Mouse (Mus musculus) right cerebral cortex, postnatal 4 days (tissue): ENCODE data around the gene Zfp988.
"Not testable (repeated sequence)": the region's sequence is repeated elsewhere in the genome, so short reads cannot be mapped to it uniquely, and the experiment has no call there.

ENCODE experiments used
- DNase-seq: peaks from one replicate; pipeline ENCODE4 v3.0.0-alpha.2; 2022

Gene Zfp988

GRCm38 (mm10) chr4:147345061-147345554 is 39.6 kb downstream of the Zfp988 start:
- DNase-seq: not testable (repeated sequence)

- DNase-seq: not testable (repeated sequence)
Observed at GRCm38 (mm10) chr4:147346361-147347035, 41.0 kb downstream of the Zfp988 start.

GRCm38 (mm10) chr4:147347300-147347699 is 41.8 kb downstream of the Zfp988 start:
- not testable (repeated sequence) for DNase-seq

- DNase-seq: not testable (repeated sequence)
Observed at GRCm38 (mm10) chr4:147347880-147348279, 42.4 kb downstream of the Zfp988 start.

- not testable (repeated sequence) for DNase-seq
Observed at GRCm38 (mm10) chr4:147348401-147348800, 42.9 kb downstream of the Zfp988 start.

- not testable (repeated sequence) for DNase-seq
Observed at GRCm38 (mm10) chr4:147348906-147349686, 43.6 kb downstream of the Zfp988 start.

- DNase-seq: not testable (repeated sequence)
Observed at GRCm38 (mm10) chr4:147349687-147350415, 44.4 kb downstream of the Zfp988 start.

- DNase-seq: not testable (repeated sequence)
Observed at GRCm38 (mm10) chr4:147350541-147350940, 45.1 kb downstream of the Zfp988 start.

GRCm38 (mm10) chr4:147351376-147351980 is 46.0 kb downstream of the Zfp988 start:
- DNase-seq: not testable (repeated sequence)

- not testable (repeated sequence) for DNase-seq
Observed at GRCm38 (mm10) chr4:147353626-147354025, 48.2 kb downstream of the Zfp988 start.

- DNase-seq: not testable (repeated sequence)
Observed at GRCm38 (mm10) chr4:147356042-147356441, 50.6 kb downstream of the Zfp988 start.

GRCm38 (mm10) chr4:147357195-147357594 is 51.7 kb downstream of the Zfp988 start:
- not testable (repeated sequence) for DNase-seq

- DNase-seq: not testable (repeated sequence)
Observed at GRCm38 (mm10) chr4:147361003-147361402, 55.5 kb downstream of the Zfp988 start, which contains the start of gene Zfp978. Zfp978 (plus strand) TSS chr4:147361303.

- DNase-seq: not testable (repeated sequence)
Observed at GRCm38 (mm10) chr4:147361872-147362271, 56.4 kb downstream of the Zfp988 start.

- not testable (repeated sequence) for DNase-seq
Observed at GRCm38 (mm10) chr4:147369564-147369963, 64.1 kb downstream of the Zfp988 start.

GRCm38 (mm10) chr4:147383199-147383598 is 77.7 kb downstream of the Zfp988 start:
- DNase-seq: not testable (repeated sequence)
